Mouse (Mus musculus) CH12.LX (cell line): ENCODE measurements around the gene Rbm8a. TPM values are rescaled to one million over a fixed set of nuclear protein-coding genes. Genes with fewer than 3 reads are reported as not detected.
A peak's percentile ranks its signal among the peaks of the same experiment; 100 is the strongest.

Source experiments
- DNase-seq: peaks from one replicate; pipeline ENCODE4 v3.0.0-alpha.2; 2013; ENCODE audit errors: extremely low read depth
- H3K27ac ChIP-seq: 2 replicates; pipeline ENCODE4 v1.5.1; 2012; ENCODE audit warnings: low read depth, mild to moderate bottlenecking, control low read depth, moderate library complexity; ENCODE audit not compliant: insufficient read depth
- H3K27me3 ChIP-seq: replicated peaks from 2 replicates; pipeline ENCODE3; 2012; ENCODE audit warnings: inconsistent platforms
- H3K36me3 ChIP-seq, 2 experiments: replicated peaks in 1 of 2; 2 replicates each; pipeline versions ENCODE3 to v1.6.1; 2012; ENCODE audit warnings: inconsistent platforms in 1 of 2, low read length in 1 of 2, mild to moderate bottlenecking in 1 of 2, mixed read lengths in 1 of 2, moderate library complexity in 1 of 2; ENCODE audit not compliant: control insufficient read depth in 1 of 2, insufficient read depth in 1 of 2
- H3K4me1 ChIP-seq, 2 experiments: 2 replicates each; pipeline ENCODE4 v1.6.1; 2012; ENCODE audit warnings: inconsistent platforms in 1 of 2, moderate library complexity in 1 of 2; ENCODE audit not compliant: insufficient read depth in 2 of 2, control insufficient read depth in 1 of 2
- H3K4me2 ChIP-seq: 2 replicates; pipeline ENCODE4 v1.6.1; 2012; ENCODE audit warnings: low read depth, mild to moderate bottlenecking, control low read depth; ENCODE audit not compliant: poor library complexity, insufficient read depth, severe bottlenecking
- H3K4me3 ChIP-seq, 3 experiments: fragments of 150-350 bp in 1 of 3; sonication (generic) in 1 of 3; replicated peaks in 1 of 3; 2 replicates each; pipeline versions ENCODE3 to v1.5.1; 2011 to 2012; ENCODE audit warnings: low read depth in 2 of 3, low read length in 2 of 3, mild to moderate bottlenecking in 2 of 3, moderate library complexity in 2 of 3, control low read depth in 1 of 3, improper control_type of control experiment in 1 of 3, inconsistent platforms in 1 of 3, mixed read lengths in 1 of 3; ENCODE audit not compliant: poor library complexity in 1 of 3
- H3K79me2 ChIP-seq: replicated peaks from 2 replicates; pipeline ENCODE4 v1.6.1; 2012; ENCODE audit warnings: mild to moderate bottlenecking, moderate library complexity; ENCODE audit not compliant: control insufficient read depth, poor library complexity, insufficient read depth, severe bottlenecking; ENCODE audit errors: extremely low read depth
- H3K9ac ChIP-seq: 2 replicates; pipeline ENCODE4 v1.6.1; 2012; ENCODE audit warnings: low read depth, mild to moderate bottlenecking, control low read depth, moderate library complexity; ENCODE audit not compliant: insufficient read depth
- H3K9me3 ChIP-seq: replicated peaks from 2 replicates; pipeline ENCODE3; 2012; ENCODE audit warnings: low read length, inconsistent platforms, mixed read lengths
- BHLHE40 ChIP-seq: IDR thresholded peaks from 2 replicates; pipeline ENCODE4 v1.6.1; 2011; ENCODE audit warnings: mild to moderate bottlenecking, low read depth, low read length, improper control_type of control experiment
- CHD1 ChIP-seq: IDR thresholded peaks from 2 replicates; pipeline ENCODE4 v1.6.1; 2012; ENCODE audit warnings: low read depth, low read length, improper control_type of control experiment, inconsistent platforms
- ELF1 ChIP-seq: IDR thresholded peaks from 2 replicates; pipeline ENCODE4 v1.6.1; 2014; ENCODE audit warnings: low read depth, mild to moderate bottlenecking, inconsistent platforms, low read length, improper control_type of control experiment
- EP300 ChIP-seq: IDR thresholded peaks from 2 replicates; pipeline ENCODE4 v1.6.1; 2011; ENCODE audit warnings: low read length, improper control_type of control experiment
- ETS1 ChIP-seq: conservative IDR thresholded peaks from 2 replicates; pipeline ENCODE4 v1.6.1; 2012; ENCODE audit warnings: low read depth, mild to moderate bottlenecking, inconsistent platforms, low read length, improper control_type of control experiment, moderate library complexity
- JUN ChIP-seq: IDR thresholded peaks from 2 replicates; pipeline ENCODE4 v1.6.1; 2011; ENCODE audit warnings: low read depth, mild to moderate bottlenecking, low read length, improper control_type of control experiment, moderate library complexity; ENCODE audit not compliant: insufficient read depth
- KAT2A ChIP-seq: IDR thresholded peaks from 2 replicates; pipeline ENCODE4 v1.6.1; 2012; ENCODE audit warnings: low read length, improper control_type of control experiment, inconsistent platforms; ENCODE audit not compliant: insufficient replicate concordance
- MAX ChIP-seq: IDR thresholded peaks from 2 replicates; pipeline ENCODE4 v1.6.1; 2011; ENCODE audit warnings: low read length, improper control_type of control experiment
- MAZ ChIP-seq: IDR thresholded peaks from 2 replicates; pipeline ENCODE4 v1.6.1; 2012; ENCODE audit warnings: low read depth, mild to moderate bottlenecking, inconsistent platforms, low read length, improper control_type of control experiment, moderate library complexity
- MYC ChIP-seq: IDR thresholded peaks from 2 replicates; pipeline ENCODE4 v1.6.1; 2011; ENCODE audit warnings: low read depth, mild to moderate bottlenecking, improper control_type of control experiment, low read length
- NELFE ChIP-seq: IDR thresholded peaks from 2 replicates; pipeline ENCODE4 v1.6.1; 2011; ENCODE audit warnings: low read depth, low read length, improper control_type of control experiment
- PAX5 ChIP-seq: IDR thresholded peaks from 2 replicates; pipeline ENCODE4 v1.6.1; 2012; ENCODE audit warnings: low read length, inconsistent platforms, mixed read lengths
- POLR2A ChIP-seq: IDR thresholded peaks from 2 replicates; pipeline ENCODE4 v1.6.1; 2011; ENCODE audit warnings: low read depth, mild to moderate bottlenecking, improper control_type of control experiment, low read length
- POLR2AphosphoS2 ChIP-seq: IDR thresholded peaks from 2 replicates; pipeline ENCODE4 v1.6.1; 2011; ENCODE audit warnings: low read depth, low read length, improper control_type of control experiment
- RCOR1 ChIP-seq: conservative IDR thresholded peaks from 2 replicates; pipeline ENCODE4 v1.6.1; 2012; ENCODE audit warnings: low read depth, mild to moderate bottlenecking, inconsistent platforms, low read length, improper control_type of control experiment
- SMC3 ChIP-seq: IDR thresholded peaks from 2 replicates; pipeline ENCODE4 v1.6.1; 2011; ENCODE audit warnings: low read depth, low read length, improper control_type of control experiment
- TBP ChIP-seq: conservative IDR thresholded peaks from 2 replicates; pipeline ENCODE4 v1.6.1; 2011; ENCODE audit warnings: low read depth, low read length, improper control_type of control experiment
- TCF12 ChIP-seq: IDR thresholded peaks from 2 replicates; pipeline ENCODE4 v1.6.1; 2014; ENCODE audit warnings: low read depth, mild to moderate bottlenecking, inconsistent platforms, low read length, improper control_type of control experiment
- ZC3H11A ChIP-seq: IDR thresholded peaks from 2 replicates; pipeline ENCODE4 v1.6.1; 2012; ENCODE audit warnings: low read depth, mild to moderate bottlenecking, inconsistent platforms, low read length, improper control_type of control experiment
- ZKSCAN1 ChIP-seq: IDR thresholded peaks from 2 replicates; pipeline ENCODE4 v1.6.1; 2012; ENCODE audit warnings: low read depth, inconsistent platforms, low read length, improper control_type of control experiment, borderline replicate concordance
- ZMIZ1 ChIP-seq: IDR thresholded peaks from 2 replicates; pipeline ENCODE4 v1.6.1; 2012; ENCODE audit warnings: low read depth, mild to moderate bottlenecking, inconsistent platforms, low read length, improper control_type of control experiment
- ZNF384 ChIP-seq: IDR thresholded peaks from 2 replicates; pipeline ENCODE4 v1.6.1; 2012; ENCODE audit warnings: low read depth, low read length, improper control_type of control experiment, inconsistent platforms
- dilution Hi-C: fragments of 300-500 bp; cut with MboI; formaldehyde crosslinking; loops from 2 replicates; pipeline ENCODE4 v1.14.3; 2020; ENCODE audit warnings: low sequenced_read_pairs; ENCODE audit not compliant: extremely low pct_unique_long_range_greater_than_20kb, extremely low pct_ligation_motif_present
- in situ Hi-C: fragments of 300-500 bp; cut with MboI; formaldehyde crosslinking; loops from 3 replicates; pipeline ENCODE4 v1.14.3; 2019; ENCODE audit warnings: low sequenced_read_pairs, low pct_ligation_motif_present, low pct_unique_long_range_greater_than_20kb, mixed read lengths
- polyA plus RNA-seq: library from polyadenylated mRNA; unstranded; fragments of >175 nt; gene quantifications from 2 replicates; pipeline ENCODE4 v1.2.1, GENCODE M21; 2012; ENCODE audit warnings: low read depth; ENCODE audit not compliant: insufficient read length
- total RNA-seq, 2 experiments: library from RNA; depleted of rRNA; stranded (reverse); fragments of 300-350 nt in 1 of 2; fragments of >200 nt in 1 of 2; gene quantifications; 2 replicates each; pipeline ENCODE4 v1.2.3; 2012 to 2014

Gene Rbm8a
- total and polyA plus RNA-seq, 3 experiments, result 59.7 to 187 (median 80.3) TPM

DNA sequence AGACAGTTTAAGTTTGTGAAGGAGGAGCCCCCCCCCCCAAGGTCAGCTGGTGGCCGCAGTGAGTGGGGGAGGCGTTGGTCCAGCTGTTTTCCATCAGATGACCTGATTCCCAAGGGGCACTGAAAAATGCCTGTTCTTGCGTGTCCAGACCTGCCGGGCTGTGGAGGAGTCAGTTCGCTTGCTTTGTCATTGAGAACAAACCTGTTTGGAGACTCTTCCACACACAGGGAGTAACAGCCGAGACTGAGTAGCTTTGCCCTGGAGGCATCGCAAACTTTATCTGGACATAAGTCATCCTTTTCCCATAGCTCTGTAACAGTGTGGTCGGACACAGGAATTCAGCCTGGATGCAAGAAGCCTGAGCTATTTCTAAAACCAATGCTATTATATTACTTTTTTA lies 44.7 kb downstream of the Rbm8a start (continued):
- TF ChIP-seq ZC3H11A (no peak), EP300 (peak; percentile 81), TBP (no peak), MYC (no peak), TCF12 (peak; percentile 98)

DNA sequence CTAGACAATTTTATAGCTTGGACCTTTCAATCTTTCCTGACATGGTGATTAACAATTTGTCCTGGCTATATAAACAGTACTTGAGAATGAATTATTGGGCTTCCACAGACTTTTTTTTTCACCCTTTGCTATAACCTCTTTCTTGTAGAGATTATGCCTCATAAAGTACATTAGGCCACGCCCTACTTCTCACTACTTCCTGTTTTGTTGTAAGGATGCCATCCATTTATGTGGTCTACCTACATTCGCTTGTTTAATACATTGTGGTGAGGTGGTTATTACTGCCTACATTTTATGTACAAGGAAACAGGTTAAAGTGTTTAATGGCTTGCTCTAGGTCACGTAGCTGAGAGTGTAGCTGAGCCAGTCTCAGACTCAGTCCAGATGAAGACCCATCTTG lies 45.4 kb downstream of the Rbm8a start:
- H3K79me2 ChIP-seq, result no peaks in the 10 kb centered on the region
- peaks cover 35 to 61% of the 10 kb centered on the region in 2 experiments for H3K4me1 ChIP-seq
- no peak for DNase-seq
- H3K36me3 ChIP-seq, result no peaks in the 10 kb centered on the region
- H3K27ac ChIP-seq, result peak overlapping the region; percentile 62; the same call in 1 of the 2 replicates
- TF ChIP-seq BHLHE40 (no peak), ELF1 (peak; percentile 53), TBP (0 out of 2 replicates have a peak, but pooled peaks have one; percentile 52)
- H3K9me3 ChIP-seq, result no peaks in the 10 kb centered on the region
- H3K4me2 ChIP-seq, result peak overlapping the region; percentile 63
- 0 out of 2 replicates have a peak overlapping the region, but pooled peaks have one; percentile 2 for H3K9ac ChIP-seq
- peaks cover 12% of the 10 kb centered on the region for H3K27me3 ChIP-seq
- dilution Hi-C loops (no loop called here), in situ Hi-C loops (no loop called here)
- no peak overlapping the region for H3K4me3 ChIP-seq

DNA sequence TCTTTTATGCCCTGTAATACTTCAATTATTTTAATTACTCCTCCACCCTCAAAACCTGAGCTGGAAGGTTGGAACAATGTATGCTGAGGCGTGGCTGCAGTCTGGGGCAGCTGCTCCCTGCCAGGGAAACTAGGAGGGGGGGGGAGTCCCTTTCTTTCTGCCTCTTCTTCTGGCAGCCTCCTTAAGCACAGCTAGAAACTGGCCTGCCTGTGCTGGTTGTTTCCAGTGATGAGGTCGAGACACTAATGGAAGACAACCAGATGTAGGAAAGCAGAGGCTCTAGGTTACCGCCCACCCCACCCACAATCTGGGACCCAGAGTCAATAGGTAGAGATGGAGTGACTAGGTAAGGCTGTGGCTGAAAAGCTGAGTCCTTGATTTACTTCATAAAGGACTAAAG lies 46.0 kb downstream of the Rbm8a start:
- peak overlapping the region; percentile 67 for H3K27ac ChIP-seq
- H3K4me3 ChIP-seq, result no peak overlapping the region
- H3K9me3 ChIP-seq, result no peaks in the 10 kb centered on the region
- peaks cover 10% of the 10 kb centered on the region for H3K27me3 ChIP-seq
- DNase-seq, result peak; percentile 44
- in situ Hi-C loops, result no loop called here
- H3K4me2 ChIP-seq, result peak overlapping the region; percentile 45
- no peaks in the 10 kb centered on the region for H3K36me3 ChIP-seq
- dilution Hi-C loops, result no loop called here
- TF ChIP-seq KAT2A (no peak), ETS1 (peak; percentile 24; the same call in 1 of the 2 replicates), TCF12 (peak; percentile 52; the same call in 1 of the 2 replicates), JUN (no peak), ZC3H11A (no peak), MAZ (0 out of 2 replicates have a peak, but pooled peaks have one; percentile 23)
- no peaks in the 10 kb centered on the region for H3K79me2 ChIP-seq
- 0 out of 2 replicates have a peak overlapping the region, but pooled peaks have one; percentile 2 for H3K9ac ChIP-seq
- H3K4me1 ChIP-seq, result peaks cover 40 to 61% of the 10 kb centered on the region in 2 experiments

DNA sequence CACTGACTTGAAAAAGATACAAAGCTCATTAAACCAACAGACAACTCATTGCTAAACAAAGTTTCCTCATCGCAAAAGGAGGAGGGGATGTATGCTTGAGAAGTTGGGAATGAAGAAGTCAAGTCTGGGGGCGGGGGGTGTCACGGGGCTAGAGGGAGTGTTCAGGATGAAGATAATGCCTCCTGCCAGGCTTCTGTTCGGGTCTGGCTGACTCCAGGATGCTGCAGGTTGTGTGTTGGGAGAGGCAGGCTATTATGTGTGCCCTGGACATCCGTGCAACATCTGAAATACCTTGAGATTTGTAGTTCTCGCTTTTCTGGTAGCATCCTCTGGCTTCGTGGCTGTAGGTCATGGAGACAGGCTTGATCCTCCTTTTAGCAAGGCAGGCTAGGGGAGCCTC lies 48.7 kb downstream of the Rbm8a start:
- H3K36me3 ChIP-seq, result peaks cover 0 to 3% of the 10 kb centered on the region in 2 experiments
- no peaks in the 10 kb centered on the region for H3K79me2 ChIP-seq
- dilution Hi-C loops (no loop called here), in situ Hi-C loops (no loop called here)
- no peak overlapping the region for H3K4me2 ChIP-seq
- TF ChIP-seq POLR2AphosphoS2 (no peak), CHD1 (no peak), PAX5 (no peak), ZKSCAN1 (no peak), NELFE (no peak), RCOR1 (no peak), TBP (no peak), ELF1 (no peak), ZC3H11A (no peak), SMC3 (no peak), TCF12 (no peak), KAT2A (no peak), ZNF384 (no peak), MAX (no peak), ZMIZ1 (no peak), POLR2A (no peak)
- no peaks in the 10 kb centered on the region for H3K9me3 ChIP-seq
- peaks cover 39 to 79% of the 10 kb centered on the region in 2 experiments for H3K4me1 ChIP-seq
- H3K4me3 ChIP-seq, result no peak overlapping the region
- H3K27ac ChIP-seq, result no peak overlapping the region
- DNase-seq, result no peak
- no peaks in the 10 kb centered on the region for H3K27me3 ChIP-seq
- no peak overlapping the region for H3K9ac ChIP-seq
